Mouse (Mus musculus): ENCODE results near the gene Agbl3. TPM values are rescaled to one million over a fixed set of nuclear protein-coding genes. Genes with fewer than 3 reads are reported as not detected.

The Agbl3 gene
- polyA plus RNA-seq, 1 experiment from 2014 or later = 6.5 TPM

DNA sequence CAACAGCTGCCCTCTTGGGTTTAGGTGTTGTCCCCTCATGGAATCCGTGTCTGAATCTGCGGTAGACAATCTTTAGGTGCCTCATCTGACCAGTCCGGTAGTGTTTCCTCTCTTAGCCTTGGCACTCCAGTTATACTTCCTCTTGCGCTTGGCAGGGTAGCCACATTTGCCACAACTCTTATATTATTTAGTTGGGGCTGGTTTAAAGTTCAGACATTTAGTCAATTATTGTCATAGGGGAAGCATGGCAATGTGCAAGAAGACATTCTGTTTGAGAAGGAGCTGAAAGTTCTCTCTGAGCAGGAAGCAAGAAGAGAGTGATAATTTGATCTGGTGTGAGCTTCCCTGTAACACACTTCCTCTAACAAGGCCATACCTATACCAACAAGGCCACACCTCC lies 30.4 kb downstream of the Agbl3 start:
- Histone ChIP-seq H3K9ac (no peak overlapping the region), H3K36me3 (no peaks in the 10 kb centered on the region), H3K4me2 (no peak overlapping the region), H3K9me3 (replicated peaks) (no peaks in the 10 kb centered on the region), H3K27me3 (no peaks in the 10 kb centered on the region), H3K4me1 (no peaks in the 10 kb centered on the region), H3K4me3 (replicated peaks) (no peak overlapping the region), H3K27ac (no peak overlapping the region)
- WGBS = 93% methylated on average over 4 of the region's 4 CpGs
- ATAC-seq (replicated peaks; ENCODE audit: low FRiP score) = no peak

DNA sequence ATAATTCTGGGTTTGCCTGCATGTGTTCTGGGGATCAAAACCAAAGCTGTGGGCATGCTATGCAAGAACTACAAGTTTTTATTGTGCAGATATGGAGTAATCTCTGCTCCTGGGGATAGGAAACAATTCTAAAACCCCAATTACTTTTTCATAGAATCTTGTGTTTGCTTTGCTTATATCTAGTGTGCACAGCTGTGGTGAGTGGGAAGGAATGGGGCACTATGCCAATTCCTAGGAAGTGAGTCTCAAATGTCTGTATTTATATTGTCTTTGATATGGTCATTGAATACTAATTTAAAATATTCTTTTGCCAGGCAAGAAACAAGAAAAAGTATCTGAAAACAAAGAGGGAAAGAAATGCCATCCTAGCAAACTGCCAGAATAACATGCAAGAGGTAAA lies 44.2 kb downstream of the Agbl3 start:
- Histone ChIP-seq H3K4me2 (no peak overlapping the region), H3K27me3 (no peaks in the 10 kb centered on the region), H3K4me3 (replicated peaks) (no peak overlapping the region), H3K9ac (no peak overlapping the region), H3K9me3 (replicated peaks) (no peaks in the 10 kb centered on the region), H3K4me1 (no peaks in the 10 kb centered on the region), H3K27ac (no peak overlapping the region), H3K36me3 (no peaks in the 10 kb centered on the region)
- ATAC-seq (replicated peaks; ENCODE audit: low FRiP score) = no peak

DNA sequence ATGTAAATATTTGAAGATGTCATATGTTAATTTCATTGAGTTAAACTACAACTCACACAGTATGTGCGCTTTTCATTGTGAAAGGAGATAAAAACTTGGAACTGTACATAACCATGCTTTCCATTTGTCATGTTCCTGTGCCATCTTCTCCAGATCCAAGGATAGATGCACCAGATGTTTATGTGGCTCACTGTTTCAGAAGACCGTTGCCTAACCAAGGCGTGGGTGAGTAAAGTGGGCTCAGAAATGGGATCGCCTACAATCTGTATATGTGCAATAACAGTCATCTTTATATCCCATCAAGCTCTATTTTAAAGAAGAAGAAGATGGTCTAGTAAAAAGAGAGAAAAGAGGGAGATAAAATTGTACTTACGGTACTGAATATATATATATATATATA lies 52.1 kb downstream of the Agbl3 start:
- H3K36me3 ChIP-seq = no peaks in the 10 kb centered on the region
- 97% methylated on average over 5 of the region's 5 CpGs for WGBS
- H3K9ac ChIP-seq = no peak overlapping the region
- no peaks in the 10 kb centered on the region for H3K4me1 ChIP-seq
- H3K4me3 ChIP-seq (replicated peaks) = no peak overlapping the region
- H3K9me3 ChIP-seq (replicated peaks) = no peaks in the 10 kb centered on the region
- no peak overlapping the region for H3K27ac ChIP-seq
- no peaks in the 10 kb centered on the region for H3K27me3 ChIP-seq
- H3K4me2 ChIP-seq = no peak overlapping the region
- ATAC-seq (replicated peaks; ENCODE audit: low FRiP score) = no peak

DNA sequence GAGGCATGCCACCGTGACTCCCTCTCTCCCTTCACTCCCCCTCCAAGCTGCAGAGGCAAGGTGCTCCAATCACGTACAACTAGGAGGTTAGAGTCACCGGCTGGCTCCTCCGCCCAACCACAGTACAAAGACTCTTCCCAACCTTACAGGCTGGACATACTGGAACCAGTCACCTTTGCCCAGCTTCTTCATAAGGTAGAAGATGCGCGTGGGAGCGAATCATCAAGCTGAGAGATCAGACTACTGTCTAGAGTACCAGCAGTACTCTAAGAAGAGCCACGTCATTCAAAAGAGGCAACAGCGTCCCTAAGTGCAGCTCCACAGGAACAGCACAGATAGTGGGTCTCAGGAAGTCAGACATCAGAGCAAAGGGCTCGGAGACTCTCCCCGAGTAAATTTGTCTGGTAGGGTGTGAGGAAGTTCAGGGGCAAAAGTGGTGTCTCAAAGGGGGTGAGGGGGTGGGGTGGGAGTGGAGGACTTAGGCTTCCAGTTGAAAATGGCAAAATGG lies 81.4 kb downstream of the Agbl3 start:
- no peak overlapping the region for H3K4me3 ChIP-seq (replicated peaks)
- no peak for ATAC-seq (replicated peaks; ENCODE audit: low FRiP score)
- H3K4me1 ChIP-seq = peaks cover 25% of the 10 kb centered on the region
- no peak overlapping the region for H3K9ac ChIP-seq
- no peak overlapping the region for H3K27ac ChIP-seq
- 86% methylated on average over 11 of the region's 11 CpGs for WGBS
- no peaks in the 10 kb centered on the region for H3K9me3 ChIP-seq (replicated peaks)
- no peaks in the 10 kb centered on the region for H3K36me3 ChIP-seq
- no peaks in the 10 kb centered on the region for H3K27me3 ChIP-seq
- H3K4me2 ChIP-seq = no peak overlapping the region

DNA sequence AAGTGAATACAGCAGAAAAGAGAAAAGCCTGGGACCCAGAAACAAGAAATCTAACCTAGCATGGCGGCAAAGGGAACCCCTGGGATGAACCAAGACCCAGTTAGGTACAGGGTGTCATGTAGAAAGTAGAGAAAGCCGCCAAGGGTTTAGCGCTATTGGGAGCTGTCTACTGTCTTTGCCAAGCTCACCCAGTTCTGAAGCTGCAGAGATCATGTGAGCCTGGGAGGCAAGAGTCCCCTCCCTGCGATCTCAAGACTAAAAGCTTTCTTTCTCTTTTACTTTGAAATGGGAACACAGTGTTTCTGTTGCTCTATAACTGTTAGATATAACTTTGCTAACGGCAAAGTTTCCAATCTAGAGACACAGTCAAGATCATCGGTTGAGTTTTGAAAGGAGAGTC lies 82.1 kb downstream of the Agbl3 start:
- 96% methylated on average over 6 of the region's 6 CpGs for WGBS
- 0 out of 2 replicates have a peak overlapping the region, but pooled peaks have one; percentile 17 for H3K4me3 ChIP-seq (replicated peaks)

DNA sequence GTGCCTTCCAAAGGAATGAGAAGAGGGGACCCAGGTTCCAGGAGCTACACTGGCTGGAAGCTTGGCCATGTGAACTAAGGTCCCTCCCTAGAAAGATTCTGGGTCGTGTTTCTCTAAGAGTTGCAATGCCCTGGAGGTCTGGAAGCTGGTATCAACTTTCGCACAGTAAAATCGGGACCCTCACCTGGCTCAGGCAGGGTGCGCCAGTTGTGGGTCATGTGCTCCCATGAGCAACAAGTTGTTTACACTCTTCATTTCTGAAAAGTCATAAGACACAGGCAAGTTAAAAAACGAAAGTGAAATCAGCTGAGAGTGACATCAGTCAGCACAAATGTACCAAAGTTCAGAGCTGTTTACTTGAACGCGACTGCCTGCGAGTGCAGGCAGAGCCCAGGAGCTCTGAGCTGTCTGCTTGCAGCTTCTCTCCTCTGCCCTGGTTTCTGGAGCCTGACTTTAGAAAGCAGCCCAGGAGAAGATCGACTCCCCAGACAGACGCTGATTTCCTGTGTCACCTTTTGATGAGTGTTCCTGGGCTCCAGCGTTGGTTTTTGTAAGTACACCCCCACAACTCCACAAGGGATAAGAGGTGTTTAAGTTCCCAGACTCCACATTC lies 82.7 kb downstream of the Agbl3 start, which contains the start of gene Tmem140:
Gene Tmem140 (plus strand): TSS at position 356 of the 613 bp plus-strand sequence.
- peak within 1 kb of the TSS; percentile 45 for H3K4me2 ChIP-seq
- H3K9ac ChIP-seq = no peak within 1 kb of the TSS
- peak within 1 kb of the TSS; percentile 17 for H3K4me3 ChIP-seq (replicated peaks)
- H3K27ac ChIP-seq = no peak within 1 kb of the TSS
- no peak for ATAC-seq (replicated peaks; ENCODE audit: low FRiP score)
- H3K36me3 ChIP-seq = no peaks in the 10 kb centered on the region
- H3K9me3 ChIP-seq (replicated peaks) = no peaks in the 10 kb centered on the region
- no peaks in the 10 kb centered on the region for H3K27me3 ChIP-seq
- peaks cover 32% of the 10 kb centered on the region for H3K4me1 ChIP-seq
- 23% methylated on average over 11 of the region's 11 CpGs for WGBS

More for the DNA sequence above, 82.1 kb downstream of the Agbl3 start:
- Histone ChIP-seq H3K27ac (no peak overlapping the region), H3K36me3 (no peaks in the 10 kb centered on the region), H3K4me2 (peak overlapping the region; percentile 45), H3K27me3 (no peaks in the 10 kb centered on the region), H3K9me3 (replicated peaks) (no peaks in the 10 kb centered on the region), H3K9ac (no peak overlapping the region), H3K4me1 (peaks cover 32% of the 10 kb centered on the region)
- ATAC-seq (replicated peaks; ENCODE audit: low FRiP score) = no peak

DNA sequence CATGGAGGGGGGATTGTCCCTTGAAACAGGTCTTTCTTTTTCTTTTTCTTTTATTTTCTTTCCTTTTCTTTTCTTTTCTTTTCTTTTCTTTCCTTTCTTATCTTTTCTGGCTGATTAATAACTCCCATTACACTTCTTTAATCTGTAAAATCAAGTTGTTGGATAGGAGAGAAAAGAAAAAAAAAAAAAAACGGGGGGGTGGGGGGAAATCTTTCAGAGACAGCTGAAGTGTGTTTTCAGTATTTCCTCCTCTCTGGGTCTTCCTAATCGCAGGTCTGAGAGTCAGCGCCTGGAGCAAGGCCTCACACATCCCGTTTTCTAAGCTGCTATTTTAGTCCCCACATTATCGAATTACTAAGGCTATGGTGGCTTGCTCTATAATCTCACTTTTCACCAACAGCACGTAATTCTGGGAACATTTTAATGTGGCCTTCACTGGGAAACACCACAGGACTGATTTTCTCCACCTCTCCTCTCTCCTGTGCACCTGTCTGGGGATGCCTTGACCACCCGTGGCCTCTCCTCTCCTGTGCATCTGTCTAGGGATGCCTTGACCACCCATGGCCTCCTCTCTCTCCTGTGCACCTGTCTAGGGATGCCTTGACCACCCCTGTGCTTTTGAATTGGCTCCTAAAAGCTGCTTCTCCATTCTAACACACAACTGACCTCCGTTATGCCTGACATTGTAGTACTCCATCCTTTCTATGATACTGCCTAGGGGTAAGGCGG lies 83.7 kb downstream of the Agbl3 start:
- 60% methylated on average over 9 of the region's 9 CpGs for WGBS
- no peak for ATAC-seq (replicated peaks; ENCODE audit: low FRiP score)
- H3K4me3 ChIP-seq (replicated peaks) = no peak overlapping the region
- H3K9me3 ChIP-seq (replicated peaks) = no peaks in the 10 kb centered on the region
- no peak overlapping the region for H3K9ac ChIP-seq
- H3K27ac ChIP-seq = no peak overlapping the region
- H3K27me3 ChIP-seq = no peaks in the 10 kb centered on the region
- peaks cover 32% of the 10 kb centered on the region for H3K4me1 ChIP-seq
- H3K36me3 ChIP-seq = no peaks in the 10 kb centered on the region
- no peak overlapping the region for H3K4me2 ChIP-seq

DNA sequence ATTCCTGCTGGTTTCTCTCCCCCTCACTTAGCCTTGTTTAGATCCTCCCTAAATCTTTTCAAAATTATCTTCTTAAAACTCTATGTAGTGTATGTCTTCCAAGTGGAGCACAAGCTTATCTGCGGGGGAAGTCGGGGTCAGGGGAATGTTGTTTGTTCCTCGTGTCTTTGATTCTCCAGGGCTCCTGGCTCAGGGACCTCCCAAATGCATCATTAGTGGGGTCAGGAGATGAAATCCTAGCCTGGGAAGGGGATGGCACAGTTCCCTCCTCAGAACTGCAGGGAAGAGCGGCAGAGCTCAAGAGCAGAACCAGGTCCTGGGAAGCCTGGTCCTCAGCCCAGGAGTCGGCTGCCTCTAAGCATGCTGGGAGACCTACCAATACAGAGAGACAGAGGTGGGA lies 85.0 kb downstream of the Agbl3 start:
- peak overlapping the region; percentile 70 for H3K27ac ChIP-seq
- ATAC-seq (replicated peaks; ENCODE audit: low FRiP score) = no peak; the same call in 1 of the 2 replicates

DNA sequence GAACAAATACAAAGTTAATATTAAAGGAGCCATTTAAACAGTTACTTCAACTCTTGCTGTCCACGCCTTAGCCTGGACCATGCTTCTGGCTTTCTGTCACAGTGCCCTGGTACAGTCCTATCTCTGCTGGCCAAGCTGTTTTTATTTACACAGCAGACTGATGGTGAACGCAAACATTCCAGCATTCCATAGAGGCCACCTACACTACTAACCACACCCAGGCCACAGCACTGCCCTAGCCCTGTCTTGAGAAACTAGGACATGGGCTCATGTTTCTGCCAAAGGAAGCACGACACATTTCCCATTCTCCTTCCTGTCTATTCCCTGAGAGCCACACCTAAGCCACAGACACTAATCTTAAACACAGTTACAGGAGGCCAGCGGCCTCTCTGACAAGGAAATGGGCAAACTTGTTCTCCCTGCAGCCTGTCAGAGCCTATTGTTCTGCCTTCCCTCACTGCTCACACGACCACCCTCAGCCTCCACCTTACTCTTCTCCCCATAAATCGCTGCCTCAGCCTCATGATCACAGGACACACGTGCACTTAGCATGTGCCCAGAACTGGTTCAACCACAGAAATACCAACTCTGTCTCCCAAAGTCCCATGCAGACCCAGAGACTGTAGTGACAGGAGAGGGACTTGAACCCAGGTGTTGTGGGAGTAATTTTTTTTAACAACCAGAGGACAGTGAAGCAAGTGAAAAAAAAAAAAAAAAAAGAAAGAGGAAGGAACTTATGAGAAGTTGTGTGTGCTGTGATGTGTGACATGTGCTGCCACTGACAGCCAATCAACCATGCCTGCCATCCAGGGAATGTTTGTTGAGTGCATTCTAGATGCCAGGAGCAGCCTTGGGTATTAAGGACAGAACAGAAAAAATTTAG lies 85.7 kb downstream of the Agbl3 start:
- no peak overlapping the region for H3K9ac ChIP-seq
- no peak overlapping the region for H3K4me2 ChIP-seq
- peaks cover 35% of the 10 kb centered on the region for H3K4me1 ChIP-seq
- ATAC-seq (replicated peaks; ENCODE audit: low FRiP score) = peak; percentile 47
- no peaks in the 10 kb centered on the region for H3K36me3 ChIP-seq
- no peak overlapping the region for H3K4me3 ChIP-seq (replicated peaks)
- no peaks in the 10 kb centered on the region for H3K27me3 ChIP-seq
- H3K9me3 ChIP-seq (replicated peaks) = no peaks in the 10 kb centered on the region
- 47% methylated on average over 7 of the region's 7 CpGs for WGBS
- peak overlapping the region; percentile 70 for H3K27ac ChIP-seq

More for the DNA sequence above, 85.0 kb downstream of the Agbl3 start:
- Histone ChIP-seq H3K9ac (no peak overlapping the region), H3K9me3 (replicated peaks) (no peaks in the 10 kb centered on the region), H3K36me3 (no peaks in the 10 kb centered on the region), H3K27me3 (no peaks in the 10 kb centered on the region), H3K4me2 (no peak overlapping the region), H3K4me3 (replicated peaks) (no peak overlapping the region), H3K4me1 (peaks cover 32% of the 10 kb centered on the region)
- 45% methylated on average over 5 of the region's 5 CpGs for WGBS

DNA sequence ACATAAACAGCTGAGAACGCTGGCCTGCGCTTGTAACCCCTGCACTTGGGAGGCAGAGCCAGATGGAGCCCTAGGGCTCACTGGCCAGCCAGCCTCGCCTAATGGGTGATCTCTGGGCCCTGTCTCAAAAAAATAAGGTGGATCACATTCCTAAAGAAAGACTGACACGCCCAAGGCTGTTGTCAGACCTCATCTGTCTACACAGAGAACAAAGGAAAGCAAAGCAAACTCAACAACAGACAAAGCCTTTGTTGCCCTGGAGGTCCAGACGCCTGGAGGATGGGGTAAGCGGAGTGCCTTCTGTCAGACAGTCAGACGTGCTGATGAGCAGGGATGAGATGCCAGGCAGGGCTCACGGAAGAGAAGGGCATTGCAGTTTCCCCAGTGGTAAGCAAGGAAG lies 86.6 kb downstream of the Agbl3 start:
- Histone ChIP-seq H3K4me2 (no peak overlapping the region), H3K27me3 (no peaks in the 10 kb centered on the region), H3K4me3 (replicated peaks) (no peak overlapping the region), H3K36me3 (no peaks in the 10 kb centered on the region), H3K9me3 (replicated peaks) (no peaks in the 10 kb centered on the region), H3K4me1 (peaks cover 37% of the 10 kb centered on the region), H3K27ac (no peak overlapping the region), H3K9ac (no peak overlapping the region)
- WGBS = 70% methylated on average over 8 of the region's 8 CpGs
- ATAC-seq (replicated peaks; ENCODE audit: low FRiP score) = no peak

DNA sequence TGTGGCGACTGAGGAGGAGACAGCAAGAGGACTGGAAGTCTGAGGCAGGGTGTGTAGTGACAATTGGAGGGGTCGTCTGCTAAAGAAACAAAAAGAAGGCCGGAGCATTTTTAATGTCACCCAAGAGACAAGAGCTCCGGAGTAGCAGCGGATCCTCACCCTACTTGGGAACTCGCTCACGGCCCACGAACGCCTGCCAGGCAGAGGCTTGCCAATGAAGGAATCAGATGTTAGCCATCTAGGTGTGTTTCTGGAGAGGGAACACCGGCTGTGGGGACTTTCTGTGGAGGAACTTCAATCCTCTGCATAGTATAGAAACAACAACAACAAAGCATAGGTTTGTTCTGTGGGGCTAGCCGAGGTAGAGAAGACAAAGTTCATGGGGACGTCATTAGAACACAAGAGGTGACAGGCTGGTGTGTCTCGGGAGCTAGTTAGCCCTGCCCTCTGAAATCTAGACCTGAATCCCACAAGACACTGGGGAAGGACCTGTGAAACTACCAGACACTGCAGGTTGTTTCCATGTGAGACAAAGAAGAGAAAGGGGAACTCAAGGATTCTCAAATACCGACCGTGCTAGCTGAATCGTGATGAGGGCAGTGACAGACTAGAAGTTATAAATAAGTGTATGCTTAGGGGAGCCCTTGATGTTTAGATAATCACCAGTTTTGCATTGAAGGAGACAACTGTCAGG lies 87.2 kb downstream of the Agbl3 start:
- H3K9me3 ChIP-seq (replicated peaks) = no peaks in the 10 kb centered on the region
- H3K4me3 ChIP-seq (replicated peaks) = no peak overlapping the region
- H3K4me2 ChIP-seq = no peak overlapping the region
- peaks cover 36% of the 10 kb centered on the region for H3K4me1 ChIP-seq
- H3K27me3 ChIP-seq = no peaks in the 10 kb centered on the region
- H3K36me3 ChIP-seq = no peaks in the 10 kb centered on the region
- ATAC-seq (replicated peaks; ENCODE audit: low FRiP score) = no peak
- WGBS = 74% methylated on average over 16 of the region's 16 CpGs
- H3K9ac ChIP-seq = no peak overlapping the region
- H3K27ac ChIP-seq = no peak overlapping the region
